Mouse (Mus musculus) hindbrain, embryonic 12.5 days (tissue): ENCODE data around the gene Cacng3. TPM values are rescaled to one million over a fixed set of nuclear protein-coding genes. Genes with fewer than 3 reads are reported as not detected.

Experiments used
- ATAC-seq: fragments of 200-750 bp; cut with Nextera tagmentation; 2 replicates; pipeline ENCODE4 v1.8.0; 2017; ENCODE audit warnings: moderate TSS enrichment; ENCODE audit not compliant: low FRiP score
- H3K27ac ChIP-seq: fragments of 300-500 bp; sonication (generic); 2 replicates; pipeline ENCODE4 v1.5.1; 2016; ENCODE audit warnings: mild to moderate bottlenecking
- H3K27me3 ChIP-seq: fragments of 300-500 bp; sonication (generic); 2 replicates; pipeline ENCODE4 v1.6.1; 2016; ENCODE audit warnings: mild to moderate bottlenecking
- H3K36me3 ChIP-seq: fragments of 300-500 bp; sonication (generic); 2 replicates; pipeline ENCODE4 v1.6.1; 2016; ENCODE audit warnings: mild to moderate bottlenecking
- H3K4me1 ChIP-seq: fragments of 300-500 bp; sonication (generic); 2 replicates; pipeline ENCODE4 v1.6.1; 2016
- H3K4me2 ChIP-seq: fragments of 300-500 bp; sonication (generic); replicated peaks from 2 replicates; pipeline ENCODE4 v1.6.1; 2016; ENCODE audit warnings: mild to moderate bottlenecking
- H3K4me3 ChIP-seq: fragments of 300-500 bp; sonication (generic); 2 replicates; pipeline ENCODE4 v1.5.1; 2016; ENCODE audit warnings: mild to moderate bottlenecking
- H3K9ac ChIP-seq: fragments of 300-500 bp; sonication (generic); 2 replicates; pipeline ENCODE4 v1.6.1; 2016; ENCODE audit warnings: mild to moderate bottlenecking, moderate library complexity
- H3K9me3 ChIP-seq: fragments of 300-500 bp; sonication (generic); replicated peaks from 2 replicates; pipeline ENCODE4 v1.6.1; 2016; ENCODE audit warnings: mild to moderate bottlenecking
- WGBS: fragments of 180-500 bp; shearing (Covaris S2); methylation state at CpG from one replicate; pipeline ENCODE4 v1.1.7; 2016; 5-methylcytosine and 5-hydroxymethylcytosine counted together
- polyA plus RNA-seq: library from polyadenylated mRNA; unstranded; fragments of >200 nt; fragmentation: Nextera tagmentation; extraction: Ambion mirVana; gene quantifications from 2 replicates; pipeline ENCODE4 v1.2.1, GENCODE M21; 2016

Gene Cacng3
- polyA plus RNA-seq: 2.6 and 4.4 TPM in 2 replicates

GRCm38 (mm10) chr7:122670442-122670872 is at the start of gene Cacng3:
Gene Cacng3, plus strand, starts transcription at chr7:122670492.
- Histone ChIP-seq H3K27ac (no peak within 1 kb of the TSS; the same call in 1 of the 2 replicates), H3K9ac (peak within 1 kb of the TSS; percentile 51; the same call in 1 of the 2 replicates), H3K27me3 (peaks cover 25% of the 10 kb centered on the region), H3K36me3 (no peaks in the 10 kb centered on the region), H3K4me3 (peak within 1 kb of the TSS; percentile 36), H3K4me1 (peaks cover 6% of the 10 kb centered on the region; the same call in 1 of the 2 replicates), H3K9me3 (no peaks in the 10 kb centered on the region), H3K4me2 (peak within 1 kb of the TSS; percentile 64)
- WGBS: 13% methylated on average over 13 of the region's 13 CpGs
- ATAC-seq: peak; percentile 26; the same call in 1 of the 2 replicates

- no peaks in the 10 kb centered on the region for H3K9me3 ChIP-seq
- no peaks in the 10 kb centered on the region for H3K36me3 ChIP-seq
- 35% methylated on average over 9 of the region's 9 CpGs for WGBS
- peak; percentile 90 for ATAC-seq
- H3K4me3 ChIP-seq: no peak overlapping the region
- no peaks in the 10 kb centered on the region for H3K27me3 ChIP-seq
- peak overlapping the region; percentile 73 for H3K27ac ChIP-seq
- no peak overlapping the region for H3K9ac ChIP-seq
- no peak overlapping the region for H3K4me2 ChIP-seq
- H3K4me1 ChIP-seq: peaks cover 14% of the 10 kb centered on the region
Observed at GRCm38 (mm10) chr7:122622125-122622774, 48.0 kb upstream of the Cacng3 start.

- Histone ChIP-seq H3K27me3 (no peaks in the 10 kb centered on the region), H3K27ac (no peak overlapping the region), H3K9ac (no peak overlapping the region), H3K4me1 (peaks cover 14% of the 10 kb centered on the region), H3K9me3 (no peaks in the 10 kb centered on the region), H3K4me3 (no peak overlapping the region), H3K36me3 (no peaks in the 10 kb centered on the region), H3K4me2 (no peak overlapping the region)
- no peak for ATAC-seq
- 57% methylated on average over 1 of the region's 1 CpGs for WGBS
Observed at GRCm38 (mm10) chr7:122623753-122624152, 46.5 kb upstream of the Cacng3 start.

- peaks cover under 1% of the 10 kb centered on the region; the same call in 1 of the 2 replicates for H3K4me1 ChIP-seq
- 91% methylated on average over 5 of the region's 5 CpGs for WGBS
- no peak overlapping the region for H3K4me3 ChIP-seq
- no peaks in the 10 kb centered on the region for H3K9me3 ChIP-seq
- no peaks in the 10 kb centered on the region for H3K27me3 ChIP-seq
- no peak for ATAC-seq
- no peak overlapping the region for H3K9ac ChIP-seq
- no peak overlapping the region for H3K4me2 ChIP-seq
- no peaks in the 10 kb centered on the region for H3K36me3 ChIP-seq
- H3K27ac ChIP-seq: no peak overlapping the region
Observed at GRCm38 (mm10) chr7:122628050-122628449, 42.2 kb upstream of the Cacng3 start.

- no peak overlapping the region for H3K27ac ChIP-seq
- H3K4me2 ChIP-seq: no peak overlapping the region
- no peak overlapping the region for H3K9ac ChIP-seq
- H3K27me3 ChIP-seq: no peaks in the 10 kb centered on the region
- no peak overlapping the region for H3K4me3 ChIP-seq
- no peak for ATAC-seq
- H3K4me1 ChIP-seq: no peaks in the 10 kb centered on the region
- 88% methylated on average over 2 of the region's 2 CpGs for WGBS
- H3K36me3 ChIP-seq: no peaks in the 10 kb centered on the region
- H3K9me3 ChIP-seq: no peaks in the 10 kb centered on the region
Observed at GRCm38 (mm10) chr7:122630386-122630785, 39.9 kb upstream of the Cacng3 start.

GRCm38 (mm10) chr7:122631151-122631550 is 39.1 kb upstream of the Cacng3 start:
- H3K27me3 ChIP-seq: no peaks in the 10 kb centered on the region
- WGBS: 71% methylated on average over 3 of the region's 3 CpGs
- H3K27ac ChIP-seq: no peak overlapping the region
- no peaks in the 10 kb centered on the region for H3K4me1 ChIP-seq
- H3K36me3 ChIP-seq: no peaks in the 10 kb centered on the region
- no peaks in the 10 kb centered on the region for H3K9me3 ChIP-seq
- no peak overlapping the region for H3K9ac ChIP-seq
- no peak overlapping the region for H3K4me2 ChIP-seq
- H3K4me3 ChIP-seq: no peak overlapping the region
- no peak for ATAC-seq

- H3K27me3 ChIP-seq: no peaks in the 10 kb centered on the region
- H3K9ac ChIP-seq: no peak overlapping the region
- H3K4me1 ChIP-seq: no peaks in the 10 kb centered on the region
- no peak overlapping the region for H3K4me3 ChIP-seq
- no peaks in the 10 kb centered on the region for H3K36me3 ChIP-seq
- WGBS: 82% methylated on average over 5 of the region's 5 CpGs
- no peak for ATAC-seq
- no peaks in the 10 kb centered on the region for H3K9me3 ChIP-seq
- H3K27ac ChIP-seq: no peak overlapping the region
- H3K4me2 ChIP-seq: no peak overlapping the region
Observed at GRCm38 (mm10) chr7:122632946-122633345, 37.3 kb upstream of the Cacng3 start.

- ATAC-seq: no peak
- Histone ChIP-seq H3K9me3 (no peaks in the 10 kb centered on the region), H3K36me3 (no peaks in the 10 kb centered on the region), H3K4me3 (no peak overlapping the region), H3K9ac (no peak overlapping the region), H3K4me2 (no peak overlapping the region), H3K4me1 (no peaks in the 10 kb centered on the region), H3K27me3 (no peaks in the 10 kb centered on the region), H3K27ac (no peak overlapping the region)
- WGBS: 97% methylated on average over 5 of the region's 5 CpGs
Observed at GRCm38 (mm10) chr7:122633463-122633862, 36.8 kb upstream of the Cacng3 start.

GRCm38 (mm10) chr7:122643676-122644075 is 26.6 kb upstream of the Cacng3 start:
- Histone ChIP-seq H3K27me3 (no peaks in the 10 kb centered on the region), H3K9ac (no peak overlapping the region), H3K4me1 (no peaks in the 10 kb centered on the region), H3K27ac (no peak overlapping the region), H3K36me3 (no peaks in the 10 kb centered on the region), H3K4me2 (no peak overlapping the region), H3K4me3 (no peak overlapping the region), H3K9me3 (no peaks in the 10 kb centered on the region)
- WGBS: 87% methylated on average over 8 of the region's 8 CpGs
- no peak for ATAC-seq

- Histone ChIP-seq H3K4me3 (no peak overlapping the region), H3K9me3 (no peaks in the 10 kb centered on the region), H3K36me3 (no peaks in the 10 kb centered on the region), H3K4me2 (no peak overlapping the region), H3K27ac (no peak overlapping the region), H3K27me3 (no peaks in the 10 kb centered on the region), H3K9ac (no peak overlapping the region), H3K4me1 (no peaks in the 10 kb centered on the region)
- 83% methylated on average over 10 of the region's 10 CpGs for WGBS
- no peak for ATAC-seq
Observed at GRCm38 (mm10) chr7:122649306-122649705, 21.0 kb upstream of the Cacng3 start.

- no peak for ATAC-seq
- 90% methylated on average over 3 of the region's 3 CpGs for WGBS
- H3K27me3 ChIP-seq: no peaks in the 10 kb centered on the region
Observed at GRCm38 (mm10) chr7:122652523-122652922, 17.8 kb upstream of the Cacng3 start.

GRCm38 (mm10) chr7:122656671-122657070 is 13.6 kb upstream of the Cacng3 start:
- ATAC-seq: no peak
- H3K4me2 ChIP-seq: no peak overlapping the region
- no peaks in the 10 kb centered on the region for H3K9me3 ChIP-seq
- no peaks in the 10 kb centered on the region for H3K27me3 ChIP-seq
- no peak overlapping the region for H3K9ac ChIP-seq
- WGBS: 89% methylated on average over 3 of the region's 3 CpGs
- H3K4me3 ChIP-seq: no peak overlapping the region
- H3K27ac ChIP-seq: no peak overlapping the region
- no peaks in the 10 kb centered on the region for H3K36me3 ChIP-seq
- no peaks in the 10 kb centered on the region for H3K4me1 ChIP-seq

More at GRCm38 (mm10) chr7:122652523-122652922, 17.8 kb upstream of the Cacng3 start:
- no peaks in the 10 kb centered on the region for H3K9me3 ChIP-seq
- no peak overlapping the region for H3K4me2 ChIP-seq
- H3K36me3 ChIP-seq: no peaks in the 10 kb centered on the region
- no peak overlapping the region for H3K9ac ChIP-seq
- H3K4me1 ChIP-seq: no peaks in the 10 kb centered on the region
- no peak overlapping the region for H3K4me3 ChIP-seq
- H3K27ac ChIP-seq: no peak overlapping the region
